Mouse (Mus musculus) thymus, postnatal 25 days (tissue): ENCODE data around the gene Eif1b.
"Not testable (repeated sequence)": the region's sequence is repeated elsewhere in the genome, so short reads cannot be mapped to it uniquely, and the experiment has no call there.

Experiments
- DNase-seq: peaks from one replicate; pipeline ENCODE4 v3.0.0; 2022

Gene Eif1b

DNA sequence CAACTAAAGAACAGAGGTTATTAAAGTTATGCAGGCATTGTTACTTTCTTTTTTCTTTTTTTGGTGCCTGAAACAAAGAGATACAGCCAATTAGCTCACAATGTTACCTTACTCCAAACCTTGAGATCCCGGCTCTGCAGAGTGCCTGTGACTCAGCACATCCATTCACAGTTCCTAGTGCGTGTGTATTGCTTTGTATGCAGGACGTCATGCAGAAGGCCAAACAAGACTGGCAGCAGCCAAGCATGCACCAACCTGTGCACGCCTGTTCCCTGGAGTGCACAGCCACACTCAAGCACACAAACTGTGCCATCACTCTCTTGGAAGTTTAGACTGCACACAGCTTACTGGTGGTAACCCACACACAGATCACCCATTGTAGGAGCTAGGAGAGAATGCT is 35.2 kb downstream of the Eif1b start:
- DNase-seq = no peak

DNA sequence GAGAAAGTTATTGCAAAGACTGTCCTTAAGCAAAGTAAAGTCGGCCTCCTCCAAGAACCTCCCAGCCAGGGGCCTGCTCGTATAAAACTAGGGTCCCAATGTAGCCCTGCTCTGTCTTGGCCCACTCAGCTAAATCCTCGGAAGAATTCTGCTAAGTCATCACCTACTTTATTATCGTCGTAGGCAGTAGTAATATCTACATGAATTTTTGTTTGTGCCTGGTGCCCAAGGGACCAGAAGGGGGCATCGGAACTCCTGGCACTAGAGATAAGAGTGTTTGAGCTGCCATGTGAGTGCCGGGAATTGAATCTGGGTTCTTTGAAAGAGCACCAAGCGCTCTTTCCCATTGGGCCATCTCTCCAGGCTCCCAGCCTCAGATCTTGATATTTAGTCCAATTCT is 35.9 kb downstream of the Eif1b start:
- no peak for DNase-seq

- DNase-seq = no peak
Observed at GRCm38 (mm10) chr9:120528815-120529510, 36.9 kb downstream of the Eif1b start.

- no peak for DNase-seq
Observed at GRCm38 (mm10) chr9:120530471-120530870, 38.4 kb downstream of the Eif1b start.

DNA sequence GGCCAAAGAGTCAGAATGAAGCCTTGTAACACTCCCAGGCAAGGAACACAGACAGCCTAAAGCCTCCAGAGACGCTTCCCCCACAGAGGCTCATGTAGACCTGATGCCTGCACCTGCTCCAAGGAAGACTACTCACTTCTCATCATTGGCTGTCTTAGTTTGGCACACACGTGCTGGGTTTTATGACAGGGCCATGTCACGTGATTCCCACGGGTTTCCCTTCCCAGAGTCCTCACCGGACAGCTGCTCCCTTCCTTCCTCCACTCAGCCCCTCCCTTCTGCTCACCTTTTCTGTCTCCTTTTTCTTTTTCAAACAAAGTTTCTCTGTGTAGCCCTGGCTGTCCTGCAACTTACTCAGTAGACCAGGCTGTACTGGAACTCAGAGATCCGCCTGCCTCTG is 40.0 kb downstream of the Eif1b start:
- DNase-seq = no peak

DNA sequence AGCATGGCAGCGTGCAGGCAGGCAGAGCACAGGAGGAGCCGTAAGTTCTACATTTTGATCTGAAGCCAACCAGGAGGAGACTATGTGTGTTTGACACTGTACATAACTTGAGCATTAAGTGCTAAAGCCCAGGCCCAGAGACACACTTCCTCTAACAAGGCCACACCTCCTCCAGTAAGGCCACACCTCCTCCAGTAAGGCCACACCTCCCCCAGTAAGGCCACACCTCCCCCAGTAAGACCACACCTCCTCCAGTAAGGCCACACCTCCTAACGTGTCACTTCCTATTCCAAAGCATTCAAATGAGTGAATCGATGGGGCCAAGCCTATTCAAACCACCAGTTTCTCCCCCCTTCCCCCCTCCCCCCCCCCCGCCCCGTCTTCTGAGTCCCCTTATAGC is 40.7 kb downstream of the Eif1b start:
- no peak for DNase-seq

DNA sequence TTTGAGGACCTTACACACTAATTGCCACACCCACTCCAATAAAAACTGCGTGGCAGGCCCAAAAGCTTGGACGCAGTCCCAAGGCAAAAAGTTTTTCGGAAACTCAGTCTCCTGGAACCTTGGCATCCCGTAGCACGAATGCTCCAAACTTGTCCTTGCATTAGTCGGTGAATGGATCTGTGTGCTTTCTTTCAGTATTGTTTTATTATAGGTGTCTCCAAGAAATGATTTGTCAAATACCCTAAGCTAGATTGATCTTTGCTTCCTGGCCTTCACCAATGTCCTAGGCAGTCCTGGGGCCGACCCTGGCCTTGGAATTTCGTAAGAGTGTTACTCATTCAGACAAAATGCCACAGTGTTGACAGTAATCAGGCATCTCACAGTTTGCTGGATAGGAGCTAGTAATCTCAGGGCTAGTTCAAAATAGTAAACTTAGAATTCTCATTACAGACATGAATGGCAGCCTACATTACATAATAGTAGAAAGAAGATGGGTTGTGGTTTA is 41.5 kb downstream of the Eif1b start:
- not testable (repeated sequence) for DNase-seq

GRCm38 (mm10) chr9:120539662-120540251 is 47.7 kb downstream of the Eif1b start, which contains the start of gene Entpd3:
Gene Entpd3, plus strand, starts transcription at chr9:120539818.
- peak; percentile 23 for DNase-seq

DNA sequence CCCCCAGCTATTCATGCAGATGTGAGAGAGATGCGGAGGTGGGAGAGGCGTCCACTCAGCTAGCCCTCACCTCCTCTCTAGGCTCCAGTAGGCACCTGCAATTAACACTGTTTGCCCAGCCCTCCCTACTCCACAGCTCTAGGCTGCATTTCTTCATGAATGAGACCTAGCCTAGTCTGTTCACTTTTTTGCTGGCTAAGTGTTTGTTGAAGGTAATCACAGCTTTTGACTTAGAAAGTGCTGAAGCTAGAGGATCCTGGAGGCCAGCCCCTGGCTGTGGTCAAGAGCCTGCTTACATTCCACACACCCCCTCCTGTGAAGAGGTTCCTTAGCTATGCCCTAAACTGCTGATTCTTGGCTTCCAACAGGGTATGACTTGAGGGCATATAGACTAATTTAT is 49.4 kb downstream of the Eif1b start:
- no peak for DNase-seq

DNA sequence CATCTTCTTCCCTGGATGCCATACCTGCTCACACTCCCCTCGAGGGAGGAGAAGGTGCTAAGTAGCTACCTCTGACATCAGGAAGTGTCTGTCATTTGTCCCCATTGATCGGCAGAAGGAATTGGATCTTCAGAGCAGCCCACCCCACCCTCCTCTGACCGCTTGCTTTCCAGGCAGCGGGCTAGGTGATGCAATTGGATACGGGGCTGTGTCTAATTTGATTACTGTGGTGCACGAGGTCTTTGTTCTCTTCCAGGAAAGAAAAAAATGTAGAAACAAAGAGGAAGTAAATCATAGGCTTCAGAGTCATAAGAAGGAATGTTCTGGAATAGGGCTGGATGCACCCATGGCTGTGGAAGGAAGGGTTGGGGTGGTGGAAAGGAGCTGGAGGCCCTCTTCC is 50.2 kb downstream of the Eif1b start:
- no peak for DNase-seq
